In the genomic region with DNA sequence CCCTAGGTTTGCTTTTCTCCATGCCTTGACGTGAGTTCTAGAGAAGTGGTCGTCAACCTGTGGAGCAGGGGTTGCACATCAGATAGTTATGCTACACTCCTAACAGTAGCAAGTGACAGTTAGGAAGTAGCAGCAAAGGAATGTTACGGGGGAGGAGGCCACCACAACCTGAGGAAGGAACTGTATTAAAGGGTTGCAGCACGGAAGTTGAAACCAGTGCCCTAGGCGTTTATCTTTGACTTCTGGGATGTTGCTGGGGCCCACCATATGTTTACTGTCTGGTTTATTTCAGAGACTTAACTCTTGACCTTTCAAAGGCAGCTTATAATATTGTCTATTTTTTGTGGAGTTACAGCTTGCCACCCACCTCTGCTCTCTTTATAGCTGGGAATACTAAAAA, we compare ENCODE assay signal across 23 mouse cellular contexts. TPM values are rescaled to one million over a fixed set of nuclear protein-coding genes. Genes with fewer than 3 reads are reported as not detected.
DNase-seq lines count a peak whose midpoint lies in the region; ATAC-seq lines count a peak whose summit lies in the region.
"Had no signal": no experiment of that assay in that cellular context is flagged by ENCODE, and none has a peak within 500 bp of the region (broad histone marks: within the 10 kb centered on the region; RNA-seq: fewer than 3 reads in every experiment).

No protein-coding gene starts in this region.

- H3K9me3 ChIP-seq in kidney, embryonic 16.5 days (ENCODE audit: low read length) = 0 out of 2 replicates have a peak, but pooled peaks cover 3% of the 10 kb centered on the region
- H3K9me3 ChIP-seq in megakaryocyte, embryonic 14.5 days = peaks cover 4% of the 10 kb centered on the region; the same call in 1 of the 2 replicates
- H3K9me3 ChIP-seq: embryonic facial prominence, embryonic 15.5 days; forebrain, embryonic 13.5 days; heart, embryonic 10.5 days; limb, embryonic 13.5 days; midbrain, embryonic 12.5 days; neural tube, embryonic 13.5 days had no signal

- no peak for DNase-seq in kidney, postnatal 14 days
- peak; percentile 65 for DNase-seq in 416B (ENCODE audit: low read depth)
- peak; percentile 16 for DNase-seq in c-Kit-positive CD71-negative TER-119-negative erythroid progenitor cells, embryonic 14.5 days (ENCODE audit: low read depth)
- no peak for DNase-seq in lung, postnatal 25 days (ENCODE audit: low spot score)
- no peak for DNase-seq in frontal cortex, adult 2 months (ENCODE audit: extremely low spot score in 1 of 2, low spot score in 1 of 2)
- DNase-seq in neural tube, embryonic 10.5 days (ENCODE audit: extremely low spot score, low spot score) = no peak
- DNase-seq: adrenal gland, postnatal 10 days; cerebellum, postnatal 10 days; gastrocnemius, postnatal 14 days; kidney, adult 2 months; lung, adult 2 months; lung, postnatal 36 days; right cerebral cortex, adult 18-20 months had no signal

- H3K4me1 ChIP-seq in kidney, embryonic 16.5 days (ENCODE audit: insufficient read depth, low read length) = peaks cover 16% of the 10 kb centered on the region
- H3K4me1 ChIP-seq in megakaryocyte, embryonic 14.5 days = peaks cover 30% of the 10 kb centered on the region
- H3K4me1 ChIP-seq: embryonic facial prominence, embryonic 15.5 days; forebrain, embryonic 13.5 days; limb, embryonic 13.5 days; midbrain, embryonic 12.5 days; neural tube, embryonic 13.5 days had no signal

- H3K4me2 ChIP-seq in kidney, embryonic 16.5 days (replicated peaks; ENCODE audit: low read depth, low read length) = no peak overlapping the region
- H3K4me2 ChIP-seq: embryonic facial prominence, embryonic 15.5 days; forebrain, embryonic 13.5 days; limb, embryonic 13.5 days; midbrain, embryonic 12.5 days; neural tube, embryonic 13.5 days had no signal

- 0 out of 2 replicates have a peak, but pooled peaks have one; percentile 47 for ATAC-seq in kidney, embryonic 16.5 days (ENCODE audit: low FRiP score, low TSS enrichment)
- ATAC-seq: forebrain, embryonic 13.5 days had no signal

- H3K27me3 ChIP-seq in kidney, embryonic 16.5 days (ENCODE audit: insufficient read depth, low read length) = no peaks in the 10 kb centered on the region
- H3K27me3 ChIP-seq in megakaryocyte, embryonic 14.5 days (replicated peaks) = no peaks in the 10 kb centered on the region
- H3K27me3 ChIP-seq: embryonic facial prominence, embryonic 15.5 days; forebrain, embryonic 13.5 days; limb, embryonic 13.5 days; midbrain, embryonic 12.5 days; neural tube, embryonic 13.5 days had no signal

- H3K27ac ChIP-seq in kidney, embryonic 16.5 days (ENCODE audit: low read length) = peak overlapping the region; percentile 82; the same call in 1 of the 2 replicates
- H3K27ac ChIP-seq: embryonic facial prominence, embryonic 15.5 days; forebrain, embryonic 13.5 days; heart, embryonic 10.5 days; limb, embryonic 13.5 days; midbrain, embryonic 12.5 days; neural tube, embryonic 13.5 days; stomach, postnatal 0 days had no signal

- H3K4me3 ChIP-seq in kidney, embryonic 16.5 days (ENCODE audit: low read length) = no peak overlapping the region
- peak overlapping the region; percentile 6 for H3K4me3 ChIP-seq in megakaryocyte, embryonic 14.5 days (replicated peaks)
- H3K4me3 ChIP-seq: embryonic facial prominence, embryonic 15.5 days; forebrain, embryonic 13.5 days; heart, embryonic 10.5 days; limb, embryonic 13.5 days; midbrain, embryonic 12.5 days; neural tube, embryonic 13.5 days had no signal

- no peak overlapping the region for H3K9ac ChIP-seq in kidney, embryonic 16.5 days (replicated peaks; ENCODE audit: low read length)
- H3K9ac ChIP-seq: embryonic facial prominence, embryonic 15.5 days; forebrain, embryonic 13.5 days; limb, embryonic 13.5 days; midbrain, embryonic 12.5 days; neural tube, embryonic 13.5 days had no signal

- 44% methylated on average over 5 of the region's 5 CpGs for WGBS in kidney, embryonic 16.5 days

- H3K36me3 ChIP-seq in kidney, embryonic 16.5 days (ENCODE audit: insufficient read depth, low read length) = peaks cover 23% of the 10 kb centered on the region
- H3K36me3 ChIP-seq in megakaryocyte, embryonic 14.5 days (replicated peaks; ENCODE audit: low read length) = peaks cover 37% of the 10 kb centered on the region

RNA-seq across cellular contexts. Expression of gene Mpp4, which starts 8.7 kb away (rescaled TPM):
- polyA plus RNA-seq in kidney, embryonic 16.5 days (2015; fragmentation: Nextera tagmentation; extraction: Ambion mirVana) = 0.48 and 0.65 TPM in 2 replicates
- polyA plus RNA-seq in megakaryocyte, embryonic 14.5 days (2012; ENCODE audit: insufficient read depth, low replicate concordance) = 0.12 TPM in 1 of 2 replicates, not detected in the other
- polyA plus RNA-seq in frontal cortex, adult 2 months (2012; rRNA removed) = 1.5 and 2.5 TPM in 2 replicates
- polyA plus RNA-seq: heart, postnatal 0 days had no signal

RNA-seq across cellular contexts. Expression of gene Tmem237, which starts 51.7 kb away (rescaled TPM):
- polyA plus RNA-seq in kidney, embryonic 16.5 days (2015; fragmentation: Nextera tagmentation; extraction: Ambion mirVana) = 42.0 and 42.6 TPM in 2 replicates
- polyA plus RNA-seq in megakaryocyte, embryonic 14.5 days (2012; ENCODE audit: insufficient read depth, low replicate concordance) = 5.0 TPM in 1 of 2 replicates, not detected in the other
- 25.8 and 34.6 TPM in 2 replicates for polyA plus RNA-seq in frontal cortex, adult 2 months (2012; rRNA removed)

Comparison
In these comparisons a context has a peak if more than half of its experiments do, and no peak if none do; other contexts are left out.
1. DNase-seq: peak in 416B (single experiment) and c-Kit-positive CD71-negative TER-119-negative erythroid progenitor cells, embryonic 14.5 days (single experiment); none in kidney, postnatal 14 days (single experiment), lung, postnatal 25 days (single experiment), frontal cortex, adult 2 months (0 of 2) and neural tube, embryonic 10.5 days (single experiment).